Mouse (Mus musculus) v-Abl transformed pro-B cells (cell line): Measurements from ENCODE around the gene Upk3b.
"Not testable (repeated sequence)": the region's sequence is repeated elsewhere in the genome, so short reads cannot be mapped to it uniquely, and the experiment has no call there.

Source experiments
- in situ Hi-C, 2 experiments: fragments of 400-800 bp; cut with MboI; formaldehyde crosslinking; loops; one replicate each; pipeline ENCODE4 v1.15.1; 2025; ENCODE audit not compliant: unreplicated experiment in 2 of 2

The Upk3b gene

GRCm38 (mm10) chr5:136066404-136067148 lies 28.3 kb downstream of the Upk3b start:
- in situ Hi-C loops = not testable (repeated sequence)

- in situ Hi-C loops = no loop called here
Measured at GRCm38 (mm10) chr5:136069411-136069810, 31.1 kb downstream of the Upk3b start.

GRCm38 (mm10) chr5:136073051-136073450 lies 34.8 kb downstream of the Upk3b start:
- in situ Hi-C loops = no loop called here

GRCm38 (mm10) chr5:136073526-136073925 lies 35.2 kb downstream of the Upk3b start:
- in situ Hi-C loops = no loop called here

GRCm38 (mm10) chr5:136075076-136075475 lies 36.8 kb downstream of the Upk3b start:
- in situ Hi-C loops = loop anchor here in 1 of 2 experiments (25.0 kb wide), 2 partner anchors 112 to 687 kb away; partner anchors contain the start of gene Prkrip1

GRCm38 (mm10) chr5:136076284-136076683 lies 38.0 kb downstream of the Upk3b start:
- in situ Hi-C loops = loop anchor here in 1 of 2 experiments (25.0 kb wide), 2 partner anchors 111 to 686 kb away; partner anchors contain the start of gene Prkrip1

- in situ Hi-C loops = loop anchor here in 1 of 2 experiments (25.0 kb wide), 2 partner anchors 110 to 685 kb away; partner anchors contain the start of gene Prkrip1
Measured at GRCm38 (mm10) chr5:136077001-136077550, 38.8 kb downstream of the Upk3b start.

GRCm38 (mm10) chr5:136078136-136078535 lies 39.8 kb downstream of the Upk3b start:
- in situ Hi-C loops = loop anchor here in 1 of 2 experiments (25.0 kb wide), 2 partner anchors 109 to 684 kb away; partner anchors contain the start of gene Prkrip1

- in situ Hi-C loops = loop anchor here in 1 of 2 experiments (25.0 kb wide), 2 partner anchors 105 to 680 kb away; partner anchors contain the start of gene Prkrip1
Measured at GRCm38 (mm10) chr5:136082345-136082744, 44.0 kb downstream of the Upk3b start.

GRCm38 (mm10) chr5:136083669-136084107 lies 45.4 kb downstream of the Upk3b start, which contains the start of gene Rasa4:
Gene Rasa4 (plus strand): TSS chr5:136083916.
- in situ Hi-C loops = loop anchor here in 1 of 2 experiments (25.0 kb wide), 2 partner anchors 104 to 679 kb away; partner anchors contain the start of gene Prkrip1

- in situ Hi-C loops = loop anchor here in 1 of 2 experiments (25.0 kb wide), 2 partner anchors 103 to 678 kb away; partner anchors contain the start of gene Prkrip1
Measured at GRCm38 (mm10) chr5:136084144-136084881, 46.0 kb downstream of the Upk3b start.

GRCm38 (mm10) chr5:136084891-136085651 lies 46.8 kb downstream of the Upk3b start:
- in situ Hi-C loops = loop anchor here in 1 of 2 experiments (25.0 kb wide), 2 partner anchors 102 to 677 kb away; partner anchors contain the start of gene Prkrip1

- in situ Hi-C loops = loop anchor here in 1 of 2 experiments (25.0 kb wide), 2 partner anchors 101 to 676 kb away; partner anchors contain the start of gene Prkrip1
Measured at GRCm38 (mm10) chr5:136086290-136086689, 48.0 kb downstream of the Upk3b start.

- in situ Hi-C loops = loop anchor here in 1 of 2 experiments (25.0 kb wide), 2 partner anchors 98 to 673 kb away; partner anchors contain the start of gene Prkrip1
Measured at GRCm38 (mm10) chr5:136088821-136089575, 50.7 kb downstream of the Upk3b start.

GRCm38 (mm10) chr5:136091927-136092326 lies 53.6 kb downstream of the Upk3b start:
- in situ Hi-C loops = loop anchor here (10.0 to 25.0 kb wide), 3 partner anchors 95 to 793 kb away; partner anchors contain the start of genes Col26a1 (in 1 of the 2) and Prkrip1 (in 1 of the 2)

GRCm38 (mm10) chr5:136094249-136095010 lies 56.1 kb downstream of the Upk3b start:
- in situ Hi-C loops = loop anchor here (10.0 to 25.0 kb wide), 3 partner anchors 93 to 790 kb away; partner anchors contain the start of genes Col26a1 (in 1 of the 2) and Prkrip1 (in 1 of the 2)

GRCm38 (mm10) chr5:136095089-136095488 lies 56.8 kb downstream of the Upk3b start:
- in situ Hi-C loops = loop anchor here (10.0 to 25.0 kb wide), 3 partner anchors 92 to 790 kb away; partner anchors contain the start of genes Col26a1 (in 1 of the 2) and Prkrip1 (in 1 of the 2)
